Mouse (Mus musculus) CD4-positive, CD25-positive, alpha-beta regulatory T cell, adult 4 months (primary cell): ENCODE measurements around the gene Nadk. TPM values are rescaled to one million over a fixed set of nuclear protein-coding genes. Genes with fewer than 3 reads are reported as not detected.
A peak's percentile ranks its signal among the peaks of the same experiment; 100 is the strongest.

Experiments
- ATAC-seq: one replicate; pipeline ENCODE4 v1.8.0; 2017
- polyA plus RNA-seq, 2 experiments: library from polyadenylated mRNA; unstranded; fragments of 100-300 nt; shearing (Covaris generic); gene quantifications; one replicate each; pipeline ENCODE4 v1.2.1; 2017

Nadk gene
- polyA plus RNA-seq, result 10 to 100 TPM; 64.7 to 81.5 TPM

DNA sequence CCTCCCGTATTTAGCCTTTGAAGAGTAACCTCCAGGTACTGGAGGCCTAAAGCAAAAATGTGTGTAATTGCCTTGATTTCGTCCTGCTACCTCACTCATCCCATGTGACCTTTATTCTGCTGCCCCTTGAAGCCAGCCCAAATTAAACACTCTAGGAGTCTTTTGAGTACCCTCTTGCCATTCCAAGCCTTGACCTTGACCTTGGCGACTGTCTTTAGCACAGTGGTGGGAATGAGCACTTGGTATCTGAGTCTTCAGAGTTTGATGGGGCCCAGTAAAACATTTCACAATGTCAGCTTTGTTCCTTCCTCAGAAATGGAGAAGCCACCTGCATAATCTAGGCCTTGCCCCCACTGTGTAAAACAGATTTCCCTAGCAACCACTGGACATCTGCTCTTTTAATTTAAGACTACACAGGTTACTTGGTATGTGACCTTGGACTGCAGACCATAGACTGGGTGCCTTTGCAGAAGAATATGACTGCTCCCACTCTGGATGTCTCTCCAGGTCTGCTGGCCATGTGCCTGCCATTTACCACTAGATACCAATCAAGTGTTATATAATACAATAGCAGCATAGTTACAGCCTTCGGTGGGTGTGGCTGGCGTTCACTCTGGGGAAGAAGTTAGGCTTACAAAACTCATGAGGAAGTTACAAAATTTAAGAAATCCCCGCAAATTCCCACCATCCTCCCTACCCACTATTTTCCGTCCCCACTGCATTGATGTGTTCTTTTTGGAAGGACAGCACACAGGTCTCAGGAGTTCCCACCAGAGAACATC lies at the start of gene Nadk:
Gene Nadk (plus strand): TSS at position 718 of the 782 bp plus-strand sequence.
- ATAC-seq, result no peak

DNA sequence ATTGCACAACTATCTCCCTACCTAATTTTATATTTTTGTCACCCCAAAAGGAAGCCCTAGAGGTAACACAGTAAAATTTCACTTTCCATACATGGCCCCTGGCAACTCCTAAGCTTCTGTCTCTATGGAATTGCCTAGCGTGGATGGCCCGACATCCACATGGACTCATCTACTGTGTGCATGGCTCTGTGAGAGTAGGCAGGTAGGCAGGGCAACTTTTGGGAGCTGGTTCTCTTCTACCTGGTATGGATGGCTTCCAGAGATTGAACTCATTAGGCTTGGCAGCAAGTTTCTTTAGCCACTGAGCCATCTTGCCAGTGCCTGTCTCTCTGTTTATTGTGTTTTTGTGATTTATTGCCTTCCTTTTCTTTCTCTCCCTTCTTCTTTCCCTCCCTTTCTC lies 47.4 kb upstream of the Nadk start:
- no peak for ATAC-seq

DNA sequence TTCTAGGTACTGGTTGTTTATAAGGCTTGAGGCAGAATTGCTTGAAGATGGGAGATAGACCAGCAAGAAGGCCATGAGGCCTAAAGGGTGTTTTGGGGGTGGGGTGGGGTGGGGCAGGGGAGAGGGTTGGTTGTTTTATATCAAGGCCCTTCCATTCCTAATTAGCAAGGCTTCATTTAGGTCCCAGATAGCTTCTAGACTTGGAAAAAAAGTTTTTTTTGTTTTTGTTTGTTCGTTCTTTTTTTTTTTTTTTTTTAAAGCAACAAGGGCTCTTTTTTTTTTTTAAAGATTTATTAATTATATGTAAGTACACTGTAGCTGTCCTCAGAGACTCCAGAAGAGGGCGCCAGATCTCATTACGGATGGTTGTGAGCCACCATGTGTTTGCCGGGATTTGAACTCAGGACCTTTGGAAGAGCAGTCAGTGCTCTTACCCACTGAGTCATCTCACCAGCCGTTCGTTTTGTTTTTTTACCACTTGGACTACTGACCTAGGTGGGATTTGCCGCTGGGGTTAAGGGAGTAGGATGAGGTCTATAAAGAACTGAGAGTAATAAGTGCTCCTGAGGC lies 44.1 kb upstream of the Nadk start:
- ATAC-seq, result no peak

DNA sequence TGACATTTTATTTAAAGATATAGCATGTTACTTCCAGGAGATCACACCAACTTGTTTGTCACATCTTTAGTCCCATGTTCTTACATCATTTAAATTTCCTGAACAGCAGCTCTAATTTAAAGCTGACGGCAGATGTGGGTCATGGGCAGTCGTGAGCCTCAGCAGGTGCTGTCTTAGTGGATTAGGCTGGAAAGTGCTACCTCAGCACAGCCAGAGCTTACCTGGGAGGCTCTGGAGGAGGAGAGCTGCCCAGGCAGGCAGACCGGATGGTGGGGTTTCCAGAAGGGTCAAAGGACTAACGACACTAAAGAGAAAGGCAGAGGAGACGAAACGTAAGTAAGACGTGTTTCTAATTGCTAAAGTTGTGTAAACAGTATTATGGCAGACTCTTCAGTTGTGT lies 39.9 kb upstream of the Nadk start:
- ATAC-seq, result no peak

DNA sequence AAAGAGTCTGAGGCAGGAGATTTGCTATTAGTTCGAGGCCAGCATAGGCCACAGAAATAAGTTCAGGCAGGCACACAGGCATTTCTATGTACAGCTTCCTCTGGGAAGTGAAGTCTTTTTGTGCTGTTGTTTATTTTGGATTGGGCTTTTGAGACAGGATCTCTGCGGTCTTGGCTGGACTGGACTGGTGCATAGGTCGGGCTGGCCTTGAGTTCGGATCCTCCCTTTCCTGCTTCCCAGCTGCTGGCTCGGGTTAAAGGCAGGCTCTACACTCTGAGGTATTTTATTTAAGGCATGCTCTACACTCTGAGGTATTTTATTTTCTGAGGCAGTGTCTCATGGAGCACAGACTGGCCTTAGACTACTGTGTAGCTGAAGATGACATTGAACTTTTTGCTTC lies 36.4 kb upstream of the Nadk start:
- ATAC-seq, result no peak

DNA sequence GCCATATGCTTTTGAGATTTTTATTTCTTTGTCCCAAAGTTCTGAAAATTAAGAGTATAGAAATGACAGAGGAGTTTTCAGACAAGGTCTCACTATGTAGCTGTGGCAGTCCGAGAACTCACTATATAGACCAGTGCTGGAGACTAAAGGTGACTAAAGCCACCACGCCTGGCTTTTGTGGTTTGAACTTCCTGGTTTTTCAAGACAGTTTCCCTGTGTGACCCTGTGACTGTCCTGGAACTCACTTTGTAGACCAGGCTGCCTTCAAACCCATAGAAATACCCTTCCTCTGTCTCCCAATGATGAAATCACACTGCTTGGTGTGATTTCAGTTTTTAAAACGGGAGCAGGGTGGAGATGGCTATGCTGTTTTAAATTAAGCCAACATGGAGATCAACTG lies 32.9 kb upstream of the Nadk start:
- ATAC-seq, result no peak

DNA sequence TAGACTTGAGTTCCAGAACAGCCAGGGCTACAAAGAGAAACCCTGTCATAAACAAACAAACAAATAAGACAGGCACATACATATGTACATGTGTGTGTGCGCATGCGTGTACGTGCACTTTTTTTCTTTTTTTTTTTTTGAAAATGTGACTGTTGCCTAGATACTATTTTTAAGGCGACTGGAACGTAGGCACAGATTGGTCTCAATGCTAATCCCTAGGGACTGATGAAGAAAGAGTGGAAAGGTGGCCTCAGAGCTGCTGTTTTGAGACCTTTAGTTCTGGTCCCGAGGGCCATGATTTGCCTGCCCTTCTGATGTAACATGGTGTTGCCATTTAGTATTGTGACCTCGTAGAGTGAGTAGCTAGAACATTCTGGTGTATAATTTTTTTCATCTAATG lies 12.2 kb upstream of the Nadk start:
- no peak for ATAC-seq

DNA sequence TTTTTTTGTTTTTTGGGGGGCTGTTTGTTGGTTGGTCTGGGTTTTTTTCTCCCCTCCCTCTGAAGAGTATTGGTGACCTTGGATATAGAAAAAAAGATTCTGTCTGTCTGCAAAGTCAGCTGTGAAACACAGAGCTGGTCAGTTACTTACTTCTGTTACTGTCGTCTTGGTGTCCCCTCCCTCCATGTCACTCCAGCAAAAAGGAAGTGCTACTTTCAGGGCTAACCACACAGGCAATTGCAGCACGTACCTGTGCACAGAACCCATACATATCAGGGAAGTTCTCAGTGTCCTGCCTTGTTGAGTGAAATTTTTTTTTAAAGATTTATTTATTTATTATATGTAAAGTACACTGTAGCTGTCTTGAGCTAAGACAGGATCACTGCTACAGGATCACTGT lies 11.7 kb upstream of the Nadk start:
- no peak for ATAC-seq

DNA sequence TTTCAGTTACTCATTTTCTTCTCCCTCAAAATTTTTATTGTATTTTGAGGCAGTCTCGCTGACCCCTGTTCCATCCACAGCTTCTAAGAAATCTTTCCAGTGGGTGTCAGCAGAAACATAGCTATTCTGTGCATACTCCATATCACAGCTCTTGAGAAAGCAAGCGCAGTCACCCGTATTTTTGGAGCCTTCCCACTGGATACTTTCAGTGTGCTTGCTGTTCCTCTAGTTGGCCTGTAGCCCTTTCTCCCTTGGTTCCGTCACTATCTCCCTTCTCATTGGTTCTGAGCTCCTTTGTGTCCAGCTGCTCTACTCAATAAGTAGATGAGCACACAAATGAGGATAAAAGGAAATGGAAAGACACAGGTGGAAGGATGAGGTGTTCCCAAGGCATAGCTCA lies 11.1 kb upstream of the Nadk start:
- no peak for ATAC-seq

DNA sequence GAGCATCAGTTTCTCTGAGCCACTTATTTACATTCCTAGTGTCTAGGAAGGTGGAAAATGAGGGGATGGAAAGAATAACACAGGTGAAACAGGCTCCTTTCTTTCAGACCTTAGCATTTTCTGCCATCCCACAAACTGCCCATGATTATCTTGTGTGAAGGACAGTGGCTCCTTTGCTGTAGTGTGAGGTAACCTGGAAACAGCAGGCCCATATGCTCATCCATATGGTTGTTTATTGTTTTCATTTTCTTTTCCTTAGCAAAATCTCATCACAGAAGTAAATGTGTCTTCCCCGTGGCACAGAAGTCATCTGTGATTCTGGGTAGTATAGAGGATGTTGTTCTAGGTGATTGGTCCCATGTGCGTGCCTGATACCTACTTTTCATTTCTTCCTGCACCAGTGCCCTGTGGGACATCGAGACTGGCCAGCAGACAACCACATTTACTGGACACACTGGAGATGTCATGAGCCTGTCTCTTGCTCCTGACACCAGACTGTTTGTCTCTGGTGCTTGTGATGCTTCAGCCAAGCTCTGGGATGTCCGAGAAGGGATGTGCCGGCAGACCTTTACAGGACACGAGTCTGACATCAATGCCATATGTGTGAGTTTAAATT lies 9.2 kb upstream of the Nadk start:
- ATAC-seq, result no peak

DNA sequence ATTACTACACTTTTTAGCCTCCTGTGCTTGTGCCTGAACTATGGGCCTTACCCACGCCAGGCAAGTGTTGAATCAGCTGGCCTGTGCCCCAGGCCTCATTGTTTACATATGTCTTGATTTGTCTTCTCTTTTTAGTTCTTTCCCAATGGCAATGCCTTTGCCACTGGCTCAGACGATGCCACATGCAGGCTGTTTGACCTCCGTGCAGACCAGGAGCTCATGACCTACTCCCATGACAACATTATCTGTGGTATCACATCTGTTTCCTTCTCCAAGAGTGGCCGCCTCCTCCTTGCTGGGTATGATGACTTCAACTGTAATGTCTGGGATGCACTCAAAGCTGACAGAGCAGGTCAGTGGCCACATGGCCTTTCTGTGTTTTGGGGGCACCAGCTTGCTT lies 7.3 kb upstream of the Nadk start:
- ATAC-seq, result no peak

DNA sequence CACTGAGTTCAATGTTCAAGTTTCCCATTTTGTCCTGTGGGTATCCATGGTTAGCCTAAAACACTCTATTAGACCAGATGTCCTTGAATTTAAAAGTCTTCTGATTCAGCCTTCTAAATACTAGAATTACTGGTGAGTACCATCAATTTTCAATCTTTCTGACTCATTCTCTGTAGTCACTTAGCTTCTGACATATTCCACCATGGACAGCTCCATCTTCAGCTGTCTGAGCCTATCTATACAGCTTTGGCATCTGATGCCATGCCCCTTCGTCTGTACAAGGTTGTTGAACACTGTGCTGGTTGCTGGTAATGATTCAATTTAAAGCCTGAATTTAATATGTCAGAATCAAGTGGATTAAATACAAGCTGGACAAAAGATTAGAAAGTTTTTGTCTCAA lies 6.7 kb upstream of the Nadk start:
- ATAC-seq, result no peak

DNA sequence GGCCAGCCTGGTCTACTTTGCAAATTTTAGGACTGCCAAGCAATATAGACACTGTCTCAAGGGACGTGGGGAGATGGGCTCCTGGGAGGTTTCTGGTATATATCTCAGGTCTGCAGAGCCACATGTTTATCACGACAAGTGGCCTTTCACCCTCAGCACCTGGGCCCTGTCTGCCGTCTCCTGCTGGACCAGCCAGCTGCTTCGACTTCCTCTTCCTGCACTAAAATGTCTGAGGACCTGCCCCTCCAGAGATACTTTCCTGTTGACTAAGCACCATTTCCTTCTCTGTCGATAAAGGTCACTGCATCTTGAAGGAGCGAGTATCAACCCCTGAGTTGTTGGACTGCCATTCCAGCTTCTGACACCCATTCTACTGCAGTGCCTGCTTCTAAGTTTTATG lies 2.7 kb upstream of the Nadk start:
- ATAC-seq, result peak; percentile 14

DNA sequence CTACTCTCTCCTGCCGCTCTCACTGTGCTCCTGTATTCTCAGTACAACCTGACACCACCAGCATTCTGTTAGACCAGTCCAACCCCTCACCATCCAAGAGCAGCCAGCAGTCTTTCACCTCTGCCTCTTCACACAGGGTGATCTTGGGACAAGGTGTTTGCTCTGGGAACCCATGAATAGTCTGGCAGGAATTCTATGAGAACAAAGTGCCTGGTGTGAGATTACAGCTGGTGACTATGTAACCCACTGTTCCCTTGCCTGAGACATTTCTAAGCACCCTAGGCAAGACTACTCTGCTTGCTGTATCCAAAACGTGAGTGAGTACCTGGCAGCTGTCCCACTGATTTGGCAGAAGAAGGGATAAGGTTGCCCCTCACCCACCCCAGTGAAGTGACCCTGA lies 1.2 kb upstream of the Nadk start:
- no peak for ATAC-seq

DNA sequence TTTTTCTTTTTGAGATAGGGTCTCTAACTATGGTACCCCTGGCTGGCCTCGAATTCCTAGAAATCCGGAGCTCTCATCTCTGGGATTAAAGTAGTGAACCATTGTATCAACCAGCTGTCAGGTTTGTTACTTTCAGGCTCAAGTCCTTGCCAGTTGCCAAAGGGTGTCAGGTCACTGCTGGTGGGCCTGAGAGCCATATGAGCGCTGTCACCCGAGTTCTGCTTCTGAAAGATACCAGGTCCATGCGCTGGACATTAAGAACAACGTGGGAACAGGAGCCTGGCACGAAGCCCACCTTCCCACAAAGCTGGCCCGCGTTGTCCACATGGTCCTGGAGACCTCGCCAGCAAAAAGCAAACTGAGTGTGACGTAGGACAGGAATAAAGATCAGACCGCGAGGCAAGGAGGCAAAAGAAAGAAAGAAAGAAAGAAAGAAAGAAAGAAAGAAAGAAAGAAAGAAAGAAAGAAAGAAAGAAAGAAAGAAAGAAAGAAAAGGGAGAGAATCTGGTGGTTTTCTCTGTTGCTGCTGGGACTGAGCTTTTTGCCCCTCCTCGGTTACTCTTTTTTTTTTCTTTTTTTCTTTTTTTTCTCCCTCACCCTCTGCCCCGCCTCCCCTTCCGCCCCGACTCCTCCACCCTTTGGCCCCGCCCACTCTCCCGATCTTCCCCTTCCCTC lies 684 bp downstream of the Nadk start:
- ATAC-seq, result no peak

DNA sequence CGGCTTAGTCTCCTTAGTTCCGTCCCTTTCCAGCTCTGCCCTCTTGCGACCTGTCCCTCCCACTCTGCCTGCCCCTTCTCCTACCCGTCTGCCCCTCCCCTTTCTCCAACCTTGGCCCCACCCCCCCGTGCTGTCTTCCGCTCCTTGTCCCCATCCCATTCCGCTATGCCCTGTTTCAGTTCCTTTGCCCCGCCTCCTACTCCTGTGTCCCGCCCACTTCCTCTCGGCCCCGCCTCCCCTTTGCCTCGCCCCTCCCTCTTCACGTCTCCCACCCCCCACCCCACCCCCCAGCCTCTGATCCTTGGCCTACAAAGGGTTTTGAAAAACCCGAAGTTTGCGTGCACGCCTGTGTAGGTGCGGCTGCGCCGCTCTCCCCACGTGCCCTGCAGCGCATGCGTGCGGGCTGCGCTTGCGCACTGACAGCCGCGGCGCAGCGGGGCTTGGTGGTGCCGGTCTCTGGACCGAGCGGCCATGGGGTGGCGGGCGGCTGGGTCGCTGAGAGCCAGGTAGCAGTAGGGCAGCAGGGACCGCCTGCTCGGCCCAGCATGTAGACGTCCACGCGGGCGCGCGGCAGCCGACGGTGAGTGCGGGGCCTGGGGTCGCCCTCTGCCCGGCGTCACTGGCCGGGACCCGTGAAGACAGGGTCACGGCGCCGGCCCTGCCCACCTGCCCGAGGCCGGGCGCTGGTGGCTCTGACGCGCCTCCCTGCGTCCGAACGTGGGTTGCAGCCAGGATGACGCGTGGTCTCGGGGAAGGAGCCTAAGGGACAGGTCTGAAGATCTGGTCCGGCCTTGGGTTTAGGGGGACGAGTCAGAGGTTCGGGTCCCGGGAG lies 1.4 kb downstream of the Nadk start:
- ATAC-seq, result peak; percentile 78

DNA sequence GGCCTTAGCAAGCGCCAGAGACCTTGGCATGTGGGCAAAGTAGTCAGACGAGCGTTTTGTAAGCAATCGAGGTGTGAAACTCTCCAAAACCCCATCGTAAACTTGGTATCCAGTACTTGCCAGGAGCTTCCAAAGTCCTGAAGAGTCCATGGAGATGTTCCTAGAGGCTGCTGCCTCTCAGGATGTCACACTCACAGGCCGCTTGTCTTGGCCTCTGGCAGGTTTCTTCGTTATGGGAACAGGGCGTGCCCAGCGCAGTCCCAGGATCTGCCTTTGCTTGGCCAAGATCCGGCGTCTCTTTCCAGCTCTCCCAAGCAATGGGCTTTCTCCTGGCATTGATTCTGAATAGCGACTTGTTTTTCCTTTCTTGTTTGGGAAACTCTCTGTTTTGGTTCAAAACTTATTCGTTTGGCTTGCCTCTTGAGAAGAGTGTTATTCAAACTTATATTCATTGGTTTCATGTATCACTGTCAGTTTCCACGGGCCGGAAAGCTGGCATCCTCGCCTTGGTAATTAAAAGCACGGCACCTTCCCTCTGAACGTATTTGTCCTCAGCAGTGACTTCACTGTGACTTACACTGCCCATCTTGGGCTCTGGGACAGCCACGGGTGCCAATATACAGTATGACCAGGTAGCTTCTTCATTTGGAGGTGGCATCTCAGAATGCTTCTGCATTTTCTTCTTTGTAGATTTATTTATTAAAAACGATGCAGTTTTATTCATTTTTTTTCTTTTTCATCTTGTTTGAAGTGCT lies 2.3 kb downstream of the Nadk start:
- no peak for ATAC-seq

DNA sequence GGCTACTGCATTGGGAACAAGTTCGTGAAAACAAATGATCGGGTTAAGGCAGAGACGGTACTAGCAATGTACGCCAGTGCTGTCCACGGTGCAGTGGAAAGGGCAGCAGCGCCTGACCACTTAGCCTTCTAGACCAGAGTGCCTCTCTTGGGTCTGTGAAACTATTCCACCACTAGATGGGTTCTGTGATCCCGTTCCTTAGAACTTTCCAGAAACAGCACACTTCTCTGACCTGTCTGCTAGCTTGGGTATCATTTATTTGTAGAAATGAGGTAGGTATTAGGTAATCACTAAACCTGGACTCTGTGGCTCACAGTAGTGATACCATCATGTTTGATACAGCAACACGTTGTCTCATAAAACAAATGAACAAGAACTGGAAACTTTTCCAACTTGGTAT lies 4.4 kb downstream of the Nadk start:
- ATAC-seq, result no peak

DNA sequence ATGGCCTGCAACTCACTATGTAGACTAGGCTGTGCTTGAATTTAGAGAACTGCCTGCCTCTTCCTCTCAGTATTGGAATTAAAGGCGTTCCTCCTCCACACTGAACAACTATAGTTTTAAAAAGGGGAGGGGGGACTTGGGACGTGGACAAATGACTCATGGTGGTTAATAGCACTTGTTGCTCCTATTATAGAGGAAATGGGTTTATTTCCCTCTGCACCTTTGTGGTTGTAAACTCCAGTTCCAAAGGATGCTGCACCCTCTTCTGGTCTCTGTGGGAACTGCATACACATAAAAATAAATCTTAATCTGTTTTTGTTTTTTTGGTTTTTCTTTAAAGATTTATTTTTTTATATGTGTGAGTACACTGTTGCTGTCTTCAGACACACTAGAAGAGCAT lies 6.0 kb downstream of the Nadk start:
- ATAC-seq, result peak; percentile 46

DNA sequence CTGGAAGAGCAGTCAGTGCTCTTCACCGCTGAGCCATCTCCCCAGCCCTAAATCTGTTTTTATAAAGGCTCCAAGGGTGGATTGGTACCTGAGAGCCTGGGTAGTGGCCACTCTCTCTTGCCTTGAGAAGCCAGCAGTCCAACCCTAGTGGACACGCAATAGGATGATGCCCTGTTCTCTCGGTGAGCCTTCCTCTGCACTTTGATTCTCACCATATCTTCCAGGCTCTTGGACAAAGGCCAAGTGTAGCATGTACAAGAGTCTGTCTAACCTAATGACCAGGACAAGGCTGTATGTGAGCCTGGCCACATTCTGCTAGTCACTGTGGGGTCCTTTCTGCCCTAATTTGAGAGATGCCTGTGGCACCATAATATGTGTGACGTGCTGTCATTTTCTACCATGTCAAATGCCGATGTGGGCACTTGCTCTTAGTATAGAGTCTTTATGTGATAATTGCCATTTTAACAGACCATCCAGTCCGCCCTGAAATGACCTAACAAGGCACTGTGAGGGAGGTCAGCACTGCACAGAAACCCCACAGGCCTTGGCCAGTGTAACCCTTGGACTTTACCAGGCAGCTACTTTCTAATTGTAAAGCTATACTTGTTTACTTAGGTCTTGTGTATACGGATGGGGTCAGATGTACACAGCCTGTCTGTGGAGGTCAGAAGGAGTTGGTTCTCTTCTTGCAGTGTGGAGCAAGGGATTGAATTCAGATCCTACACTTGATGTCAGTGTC lies 6.6 kb downstream of the Nadk start:
- no peak for ATAC-seq

DNA sequence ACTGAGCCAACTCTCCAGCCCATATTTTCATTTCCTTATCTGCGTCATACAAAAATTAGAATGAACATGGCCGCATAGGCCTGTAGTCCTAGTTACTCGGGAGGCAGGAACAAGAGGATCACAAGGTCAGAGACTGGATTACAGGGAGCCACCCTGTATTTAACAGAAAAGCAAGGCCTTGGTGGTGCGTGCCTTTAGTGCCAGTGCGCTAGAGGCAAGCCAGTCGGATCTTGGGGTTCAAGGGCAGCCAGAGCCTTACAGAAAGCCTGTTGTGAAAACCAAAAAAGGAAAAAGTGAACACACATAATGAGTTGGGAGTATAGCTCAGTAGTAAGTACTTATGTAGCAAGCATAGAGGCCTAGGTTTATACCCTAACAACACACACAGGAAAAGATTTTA lies 7.6 kb downstream of the Nadk start:
- no peak for ATAC-seq
